Mouse (Mus musculus): ENCODE measurements around the gene Ms4a3. TPM values are rescaled to one million over a fixed set of nuclear protein-coding genes. Genes with fewer than 3 reads are reported as not detected.

The Ms4a3 gene
- 0.39 TPM in 1 of 2 replicates, not detected in the other for polyA plus RNA-seq (2014; fragmentation: Nextera tagmentation; extraction: Ambion mirVana)

DNA sequence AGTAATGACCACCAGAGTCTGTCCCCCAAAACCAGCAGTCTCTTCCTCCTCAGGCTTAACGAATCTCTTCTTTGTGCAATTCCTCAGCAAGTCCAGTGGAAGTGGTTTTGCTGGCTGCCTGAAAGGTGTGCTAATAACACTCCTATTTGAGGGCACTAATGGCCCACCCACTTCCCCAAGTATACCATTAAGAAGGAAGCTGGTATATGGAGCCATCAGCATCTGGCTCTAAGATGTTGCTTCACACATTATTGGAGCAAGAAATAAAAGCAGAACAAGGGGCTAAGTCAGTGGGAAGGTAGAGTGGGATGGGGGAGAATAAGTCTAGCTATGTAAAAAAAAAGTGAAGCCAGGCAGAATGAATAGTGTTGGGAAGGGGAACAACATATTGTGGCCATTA, at the start of gene Ms4a3:
Ms4a3 (minus strand) TSS at position 120 of the 400 bp plus-strand sequence.
- Histone ChIP-seq H3K9ac (ENCODE audit: low read depth, low read length) (no peak within 1 kb of the TSS), H3K36me3 (ENCODE audit: control insufficient read depth, insufficient read depth, low read length) (no peaks in the 10 kb centered on the region), H3K27me3 (ENCODE audit: control insufficient read depth, insufficient read depth, low read length) (no peaks in the 10 kb centered on the region), H3K9me3 (replicated peaks; ENCODE audit: control insufficient read depth, low read length) (no peaks in the 10 kb centered on the region), H3K4me3 (ENCODE audit: low read depth, low read length) (no peak within 1 kb of the TSS), H3K27ac (ENCODE audit: low read depth, low read length) (no peak within 1 kb of the TSS), H3K4me2 (no peak within 1 kb of the TSS), H3K4me1 (ENCODE audit: control insufficient read depth, insufficient read depth, low read length) (no peaks in the 10 kb centered on the region)
- ATAC-seq (replicated peaks; ENCODE audit: insufficient number of reproducible peaks, low FRiP score, low TSS enrichment): no peak
- 69% methylated on average over 1 of the region's 1 CpGs for whole genome bisulfite sequencing (ENCODE audit: insufficient replicate concordance)

DNA sequence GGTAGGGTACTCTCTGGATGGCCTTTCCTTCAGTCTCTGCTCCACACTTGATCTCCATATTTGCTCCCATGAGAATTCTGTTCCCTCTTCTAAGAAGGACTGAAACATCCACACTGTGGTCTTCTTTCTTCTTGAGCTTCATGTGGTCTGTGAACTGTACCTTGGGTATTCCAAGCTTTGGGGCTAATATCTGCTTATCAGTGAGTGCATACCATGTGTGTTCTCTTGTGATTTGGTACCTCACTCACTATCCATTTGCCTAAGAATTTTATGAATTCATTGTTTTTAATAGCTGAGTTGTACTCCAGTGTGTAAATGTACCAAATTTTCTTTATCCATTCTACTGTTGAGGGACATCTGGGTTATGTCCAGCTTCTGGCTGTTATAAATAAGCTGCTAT, 20.9 kb upstream of the Ms4a3 start:
- no peaks in the 10 kb centered on the region for H3K9me3 ChIP-seq (replicated peaks; ENCODE audit: control insufficient read depth, low read length)

DNA sequence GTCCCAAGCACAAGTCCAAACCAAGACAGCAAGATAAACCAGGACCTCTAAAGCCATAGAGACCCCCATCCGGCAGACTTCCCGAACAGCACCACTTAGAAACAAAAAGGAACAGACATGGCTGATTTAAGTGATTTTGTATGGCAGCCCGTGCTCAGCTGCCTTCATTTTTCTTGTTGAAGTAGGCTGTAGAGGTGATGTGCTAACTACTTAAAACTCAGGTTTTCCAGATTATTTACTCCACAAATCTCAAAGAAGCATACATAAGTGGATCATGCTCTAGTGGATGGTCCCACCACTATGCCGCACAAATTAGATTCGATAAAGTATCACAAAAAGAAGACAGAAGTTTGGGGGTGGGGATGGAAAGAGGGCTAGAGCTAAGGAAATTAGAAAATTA, 19.8 kb upstream of the Ms4a3 start, which contains the start of gene Oosp2:
Oosp2 (minus strand) TSS at position 101 of the 400 bp plus-strand sequence.
- H3K36me3 ChIP-seq (ENCODE audit: control insufficient read depth, insufficient read depth, low read length): no peaks in the 10 kb centered on the region

More for the DNA sequence above, 20.9 kb upstream of the Ms4a3 start:
- Histone ChIP-seq H3K27ac (ENCODE audit: low read depth, low read length) (no peak overlapping the region), H3K4me2 (no peak overlapping the region), H3K4me3 (ENCODE audit: low read depth, low read length) (no peak overlapping the region), H3K9ac (ENCODE audit: low read depth, low read length) (no peak overlapping the region), H3K27me3 (ENCODE audit: control insufficient read depth, insufficient read depth, low read length) (no peaks in the 10 kb centered on the region), H3K36me3 (ENCODE audit: control insufficient read depth, insufficient read depth, low read length) (no peaks in the 10 kb centered on the region), H3K4me1 (ENCODE audit: control insufficient read depth, insufficient read depth, low read length) (no peaks in the 10 kb centered on the region)
- ATAC-seq (replicated peaks; ENCODE audit: insufficient number of reproducible peaks, low FRiP score, low TSS enrichment): no peak

DNA sequence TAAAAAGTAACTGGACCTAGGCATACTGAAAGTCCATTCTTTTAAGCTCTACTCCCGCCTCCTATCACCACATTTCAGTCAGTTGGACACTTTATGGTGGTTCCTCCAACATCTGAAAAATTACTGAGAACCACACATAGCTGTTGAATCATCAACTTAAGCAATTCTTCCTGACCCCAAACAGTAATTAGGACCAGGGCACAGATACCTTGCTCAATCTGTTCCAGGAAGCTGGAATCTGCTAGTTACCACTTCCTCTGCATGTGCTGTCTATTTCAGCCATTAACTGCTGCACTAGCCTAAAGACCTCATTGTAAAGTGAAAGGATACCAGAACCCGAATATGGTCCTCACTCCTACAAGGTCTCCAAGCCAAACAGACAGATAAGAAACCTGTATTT, 18.5 kb upstream of the Ms4a3 start:
- Histone ChIP-seq H3K9ac (ENCODE audit: low read depth, low read length) (no peak overlapping the region), H3K9me3 (replicated peaks; ENCODE audit: control insufficient read depth, low read length) (no peaks in the 10 kb centered on the region), H3K27ac (ENCODE audit: low read depth, low read length) (no peak overlapping the region), H3K27me3 (ENCODE audit: control insufficient read depth, insufficient read depth, low read length) (no peaks in the 10 kb centered on the region), H3K4me3 (ENCODE audit: low read depth, low read length) (no peak overlapping the region), H3K36me3 (ENCODE audit: control insufficient read depth, insufficient read depth, low read length) (no peaks in the 10 kb centered on the region), H3K4me1 (ENCODE audit: control insufficient read depth, insufficient read depth, low read length) (no peaks in the 10 kb centered on the region), H3K4me2 (no peak overlapping the region)
- 58% methylated on average over 2 of the region's 2 CpGs for WGBS (ENCODE audit: insufficient replicate concordance)
- ATAC-seq (replicated peaks; ENCODE audit: insufficient number of reproducible peaks, low FRiP score, low TSS enrichment): no peak

More for the DNA sequence above, 19.8 kb upstream of the Ms4a3 start, which contains the start of gene Oosp2:
- Histone ChIP-seq H3K4me2 (no peak within 1 kb of the TSS), H3K4me3 (ENCODE audit: low read depth, low read length) (no peak within 1 kb of the TSS), H3K9ac (ENCODE audit: low read depth, low read length) (no peak within 1 kb of the TSS), H3K27ac (ENCODE audit: low read depth, low read length) (no peak within 1 kb of the TSS), H3K27me3 (ENCODE audit: control insufficient read depth, insufficient read depth, low read length) (no peaks in the 10 kb centered on the region), H3K4me1 (ENCODE audit: control insufficient read depth, insufficient read depth, low read length) (no peaks in the 10 kb centered on the region), H3K9me3 (replicated peaks; ENCODE audit: control insufficient read depth, low read length) (no peaks in the 10 kb centered on the region)
- no peak for ATAC-seq (replicated peaks; ENCODE audit: insufficient number of reproducible peaks, low FRiP score, low TSS enrichment)
- 81% methylated on average over 5 of the region's 5 CpGs for WGBS (ENCODE audit: insufficient replicate concordance)

DNA sequence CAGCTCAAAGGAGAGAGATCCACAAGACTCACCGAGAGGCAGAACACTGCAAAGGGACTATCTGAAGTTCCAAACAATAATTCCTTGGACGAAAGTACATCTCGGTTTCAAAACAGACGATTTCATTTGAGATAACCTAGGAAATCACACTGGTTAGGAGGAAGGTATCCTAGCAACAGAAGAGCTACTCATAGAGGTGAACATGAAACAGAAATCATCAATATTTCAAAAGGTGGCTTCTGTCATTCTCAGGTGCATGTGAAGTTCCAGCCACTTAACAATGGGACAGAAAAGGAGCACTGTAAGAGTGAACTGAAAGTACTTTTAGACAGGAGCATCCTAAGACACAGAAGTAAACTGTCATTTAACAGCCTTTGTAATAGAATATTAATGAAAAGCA, 8.9 kb upstream of the Ms4a3 start:
- no peak overlapping the region for H3K27ac ChIP-seq (ENCODE audit: low read depth, low read length)
- H3K36me3 ChIP-seq (ENCODE audit: control insufficient read depth, insufficient read depth, low read length): no peaks in the 10 kb centered on the region
- WGBS (ENCODE audit: insufficient replicate concordance): 75% methylated on average over 4 of the region's 4 CpGs
- no peaks in the 10 kb centered on the region for H3K9me3 ChIP-seq (replicated peaks; ENCODE audit: control insufficient read depth, low read length)
- no peak overlapping the region for H3K4me2 ChIP-seq
- no peak overlapping the region for H3K4me3 ChIP-seq (ENCODE audit: low read depth, low read length)
- H3K9ac ChIP-seq (ENCODE audit: low read depth, low read length): no peak overlapping the region
- H3K27me3 ChIP-seq (ENCODE audit: control insufficient read depth, insufficient read depth, low read length): no peaks in the 10 kb centered on the region
- ATAC-seq (replicated peaks; ENCODE audit: insufficient number of reproducible peaks, low FRiP score, low TSS enrichment): no peak
- no peaks in the 10 kb centered on the region for H3K4me1 ChIP-seq (ENCODE audit: control insufficient read depth, insufficient read depth, low read length)

DNA sequence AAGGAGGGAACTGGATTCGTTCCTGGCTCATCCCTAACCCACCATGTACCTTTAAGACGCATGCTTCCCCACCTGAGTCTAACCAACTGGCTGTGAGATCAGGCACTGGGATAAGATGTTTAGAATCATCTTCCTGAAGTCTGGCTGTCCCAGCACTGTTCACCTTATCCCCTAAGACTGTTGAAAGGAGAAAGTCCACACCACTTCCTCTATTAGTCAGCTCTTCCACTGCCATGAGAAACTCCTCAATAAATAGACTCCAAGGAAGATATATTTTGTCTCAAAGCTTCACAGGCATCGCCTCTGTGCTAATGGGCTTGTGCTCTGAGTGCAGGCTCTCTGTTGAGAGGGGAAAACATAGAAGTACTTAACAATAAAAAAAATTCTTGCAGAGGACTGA, 5.5 kb upstream of the Ms4a3 start:
- Histone ChIP-seq H3K36me3 (ENCODE audit: control insufficient read depth, insufficient read depth, low read length) (no peaks in the 10 kb centered on the region), H3K27ac (ENCODE audit: low read depth, low read length) (no peak overlapping the region), H3K4me1 (ENCODE audit: control insufficient read depth, insufficient read depth, low read length) (no peaks in the 10 kb centered on the region), H3K9ac (ENCODE audit: low read depth, low read length) (no peak overlapping the region), H3K9me3 (replicated peaks; ENCODE audit: control insufficient read depth, low read length) (no peaks in the 10 kb centered on the region), H3K4me2 (no peak overlapping the region), H3K4me3 (ENCODE audit: low read depth, low read length) (no peak overlapping the region), H3K27me3 (ENCODE audit: control insufficient read depth, insufficient read depth, low read length) (no peaks in the 10 kb centered on the region)
- no peak for ATAC-seq (replicated peaks; ENCODE audit: insufficient number of reproducible peaks, low FRiP score, low TSS enrichment)
- WGBS (ENCODE audit: insufficient replicate concordance): 54% methylated on average over 3 of the region's 3 CpGs

DNA sequence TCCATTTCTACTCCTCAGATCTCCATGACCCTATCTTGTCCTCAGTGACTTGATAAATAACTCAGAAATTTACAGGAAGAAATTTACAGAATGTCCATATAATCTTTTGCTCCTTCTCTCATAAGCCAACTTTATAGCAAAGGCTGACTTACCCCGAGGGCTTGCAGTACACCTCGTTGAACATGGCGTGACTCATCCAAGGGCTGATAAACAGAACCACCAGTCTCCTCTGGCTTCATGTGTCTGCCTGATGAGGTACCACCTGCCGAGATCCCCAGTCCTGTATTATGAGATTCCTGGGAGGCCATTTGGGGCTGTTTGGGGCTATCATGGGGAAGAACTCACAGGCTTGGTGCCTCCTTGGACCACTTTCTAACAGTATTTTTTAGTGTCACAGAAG, 1.6 kb downstream of the Ms4a3 start:
- H3K4me1 ChIP-seq (ENCODE audit: control insufficient read depth, insufficient read depth, low read length): no peaks in the 10 kb centered on the region
- no peak overlapping the region for H3K4me2 ChIP-seq
- no peaks in the 10 kb centered on the region for H3K27me3 ChIP-seq (ENCODE audit: control insufficient read depth, insufficient read depth, low read length)
- no peak overlapping the region for H3K9ac ChIP-seq (ENCODE audit: low read depth, low read length)
- H3K36me3 ChIP-seq (ENCODE audit: control insufficient read depth, insufficient read depth, low read length): no peaks in the 10 kb centered on the region
- H3K9me3 ChIP-seq (replicated peaks; ENCODE audit: control insufficient read depth, low read length): no peaks in the 10 kb centered on the region
- H3K4me3 ChIP-seq (ENCODE audit: low read depth, low read length): no peak overlapping the region
- no peak overlapping the region for H3K27ac ChIP-seq (ENCODE audit: low read depth, low read length)
- ATAC-seq (replicated peaks; ENCODE audit: insufficient number of reproducible peaks, low FRiP score, low TSS enrichment): no peak
- 59% methylated on average over 4 of the region's 4 CpGs for WGBS (ENCODE audit: insufficient replicate concordance)

DNA sequence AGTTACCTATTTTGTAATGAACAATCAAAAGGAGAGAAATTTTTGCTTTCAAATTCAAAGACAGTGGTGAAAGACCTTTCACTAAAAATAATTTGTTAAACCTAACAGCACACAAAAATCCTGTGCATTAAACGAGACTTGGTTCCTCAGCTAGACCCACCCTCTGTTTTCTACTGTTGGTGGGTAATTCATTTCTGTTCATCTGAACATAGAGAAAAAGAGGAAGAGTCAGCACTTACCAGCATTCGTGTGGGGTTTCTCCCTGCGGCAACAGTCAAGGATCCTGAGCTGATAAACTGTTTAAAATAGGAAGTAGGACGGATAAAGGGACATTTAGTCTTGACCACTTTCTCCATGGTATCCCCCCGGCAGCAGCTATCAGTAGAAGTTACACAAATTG, 5.1 kb downstream of the Ms4a3 start:
- ATAC-seq (replicated peaks; ENCODE audit: insufficient number of reproducible peaks, low FRiP score, low TSS enrichment): no peak
- no peaks in the 10 kb centered on the region for H3K36me3 ChIP-seq (ENCODE audit: control insufficient read depth, insufficient read depth, low read length)
- WGBS (ENCODE audit: insufficient replicate concordance): 48% methylated on average over 5 of the region's 5 CpGs
- no peaks in the 10 kb centered on the region for H3K4me1 ChIP-seq (ENCODE audit: control insufficient read depth, insufficient read depth, low read length)
- no peak overlapping the region for H3K9ac ChIP-seq (ENCODE audit: low read depth, low read length)
- no peak overlapping the region for H3K4me2 ChIP-seq
- H3K27me3 ChIP-seq (ENCODE audit: control insufficient read depth, insufficient read depth, low read length): no peaks in the 10 kb centered on the region
- H3K4me3 ChIP-seq (ENCODE audit: low read depth, low read length): no peak overlapping the region
- H3K9me3 ChIP-seq (replicated peaks; ENCODE audit: control insufficient read depth, low read length): no peaks in the 10 kb centered on the region
- H3K27ac ChIP-seq (ENCODE audit: low read depth, low read length): no peak overlapping the region

DNA sequence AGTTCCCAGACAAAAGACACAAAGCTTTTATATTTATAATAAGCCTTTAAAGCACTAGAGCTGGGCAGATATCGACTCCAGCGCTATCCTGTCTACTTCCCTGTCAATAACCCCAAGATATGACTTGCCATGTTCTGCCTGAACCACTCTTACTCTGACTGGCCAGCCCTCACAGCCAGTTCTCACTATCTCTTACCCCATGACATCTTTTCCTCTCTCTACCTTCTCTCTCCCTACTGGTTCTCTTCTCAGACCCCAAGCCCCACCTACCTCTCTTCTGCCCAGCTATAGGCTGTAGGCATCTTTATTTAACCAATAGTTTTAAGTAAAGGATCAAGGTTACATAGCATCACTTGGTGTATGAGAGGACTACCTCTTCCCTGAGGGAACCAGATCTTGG, 6.3 kb downstream of the Ms4a3 start:
- WGBS (ENCODE audit: insufficient replicate concordance): 59% methylated on average over 2 of the region's 2 CpGs
- H3K9ac ChIP-seq (ENCODE audit: low read depth, low read length): no peak overlapping the region
- ATAC-seq (replicated peaks; ENCODE audit: insufficient number of reproducible peaks, low FRiP score, low TSS enrichment): no peak
- H3K9me3 ChIP-seq (replicated peaks; ENCODE audit: control insufficient read depth, low read length): no peaks in the 10 kb centered on the region
- H3K4me1 ChIP-seq (ENCODE audit: control insufficient read depth, insufficient read depth, low read length): no peaks in the 10 kb centered on the region
- no peaks in the 10 kb centered on the region for H3K27me3 ChIP-seq (ENCODE audit: control insufficient read depth, insufficient read depth, low read length)
- H3K36me3 ChIP-seq (ENCODE audit: control insufficient read depth, insufficient read depth, low read length): no peaks in the 10 kb centered on the region
- H3K4me3 ChIP-seq (ENCODE audit: low read depth, low read length): no peak overlapping the region
- H3K4me2 ChIP-seq: no peak overlapping the region
- no peak overlapping the region for H3K27ac ChIP-seq (ENCODE audit: low read depth, low read length)

Measured in heart, embryonic 11.5 days (tissue).